Mouse (Mus musculus) ES-Bruce4 (cell line): ENCODE measurements around the gene Gm7029. TPM values are rescaled to one million over a fixed set of nuclear protein-coding genes. Genes with fewer than 3 reads are reported as not detected.
"Not testable (repeated sequence)": the region's sequence is repeated elsewhere in the genome, so short reads cannot be mapped to it uniquely, and the experiment has no call there.

Experiments used
- H3K27ac ChIP-seq: 2 replicates; pipeline ENCODE4 v1.5.1; 2012; ENCODE audit warnings: low read length, inconsistent platforms; ENCODE audit not compliant: insufficient read depth
- H3K27me3 ChIP-seq: 2 replicates; pipeline ENCODE4 v1.6.1; 2012; ENCODE audit warnings: mild to moderate bottlenecking, low read length, inconsistent platforms; ENCODE audit not compliant: control insufficient read depth, poor library complexity, insufficient read depth, severe bottlenecking
- H3K36me3 ChIP-seq: 2 replicates; pipeline ENCODE4 v1.6.1; 2012; ENCODE audit warnings: inconsistent platforms, mild to moderate bottlenecking, low read length, moderate library complexity; ENCODE audit not compliant: control insufficient read depth, poor library complexity, insufficient read depth, severe bottlenecking
- H3K4me1 ChIP-seq: one replicate; pipeline ENCODE4 v1.8.1; 2011; ENCODE audit warnings: low read length; ENCODE audit not compliant: control insufficient read depth, insufficient read depth
- H3K4me3 ChIP-seq: 2 replicates; pipeline ENCODE4 v1.5.1; 2011; ENCODE audit warnings: low read depth, mild to moderate bottlenecking, low read length
- H3K9ac ChIP-seq: 2 replicates; pipeline ENCODE4 v1.6.1; 2012; ENCODE audit warnings: low read depth, mild to moderate bottlenecking, inconsistent platforms; ENCODE audit not compliant: poor library complexity, severe bottlenecking
- H3K9me3 ChIP-seq: replicated peaks from 2 replicates; pipeline ENCODE4 v1.6.1; 2012; ENCODE audit warnings: mild to moderate bottlenecking, low read length, inconsistent platforms; ENCODE audit not compliant: control insufficient read depth, poor library complexity, insufficient read depth, severe bottlenecking
- CTCF ChIP-seq: IDR thresholded peaks from one replicate; pipeline ENCODE4 v1.8.1; 2011; ENCODE audit warnings: low read depth, low read length
- EP300 ChIP-seq: IDR thresholded peaks from 2 replicates; pipeline ENCODE4 v1.6.1; 2011; ENCODE audit warnings: low read depth, low read length; ENCODE audit not compliant: insufficient read depth
- POLR2A ChIP-seq: IDR thresholded peaks from one replicate; pipeline ENCODE4 v1.8.1; 2011; ENCODE audit warnings: low read length; ENCODE audit not compliant: insufficient read depth
- polyA plus RNA-seq: library from polyadenylated mRNA; stranded (reverse); fragments of >200 nt; gene quantifications from 2 replicates; pipeline ENCODE4 v1.2.4, GENCODE M21; 2011; ENCODE audit warnings: low read depth; ENCODE audit not compliant: missing spikeins, insufficient read depth, insufficient read length

Gene Gm7029
- polyA plus RNA-seq, 1 experiment = not detected

GRCm38 (mm10) chr17:33899642-33900041 is 26.0 kb downstream of the Gm7029 start:
- Histone ChIP-seq H3K36me3 (no peaks in the 10 kb centered on the region), H3K9me3 (no peaks in the 10 kb centered on the region), H3K27ac (peak overlapping the region; percentile 92), H3K27me3 (no peaks in the 10 kb centered on the region), H3K4me3 (no peak overlapping the region), H3K4me1 (peaks cover 10% of the 10 kb centered on the region), H3K9ac (peak overlapping the region; percentile 64)
- no peak for TF ChIP-seq POLR2A
- TF ChIP-seq EP300 = no peak
- TF ChIP-seq CTCF = no peak

- peak overlapping the region; percentile 92 for H3K27ac ChIP-seq
- H3K9ac ChIP-seq = peak overlapping the region; percentile 64
- peaks cover 10% of the 10 kb centered on the region for H3K4me1 ChIP-seq
- H3K4me3 ChIP-seq = no peak overlapping the region
- no peaks in the 10 kb centered on the region for H3K27me3 ChIP-seq
- TF ChIP-seq POLR2A = no peak
- TF ChIP-seq EP300 = no peak
- TF ChIP-seq CTCF = no peak
- H3K36me3 ChIP-seq = no peaks in the 10 kb centered on the region
- no peaks in the 10 kb centered on the region for H3K9me3 ChIP-seq
Measured at GRCm38 (mm10) chr17:33900281-33900988, 26.8 kb downstream of the Gm7029 start.

GRCm38 (mm10) chr17:33900989-33901314 is 27.3 kb downstream of the Gm7029 start:
- TF ChIP-seq CTCF (no peak), EP300 (peak; percentile 97), POLR2A (no peak)
- H3K27ac ChIP-seq = peak overlapping the region; percentile 92
- peaks cover 10% of the 10 kb centered on the region for H3K4me1 ChIP-seq
- H3K36me3 ChIP-seq = no peaks in the 10 kb centered on the region
- no peaks in the 10 kb centered on the region for H3K27me3 ChIP-seq
- H3K9ac ChIP-seq = peak overlapping the region; percentile 64; the same call in 1 of the 2 replicates
- H3K4me3 ChIP-seq = no peak overlapping the region
- no peaks in the 10 kb centered on the region for H3K9me3 ChIP-seq

- TF ChIP-seq EP300 = peak; percentile 80; the same call in 1 of the 2 replicates
- TF ChIP-seq POLR2A = no peak
- Histone ChIP-seq H3K27ac (peak overlapping the region; percentile 92), H3K4me1 (peaks cover 10% of the 10 kb centered on the region), H3K27me3 (no peaks in the 10 kb centered on the region), H3K36me3 (no peaks in the 10 kb centered on the region), H3K4me3 (no peak overlapping the region), H3K9me3 (no peaks in the 10 kb centered on the region), H3K9ac (peak overlapping the region; percentile 58)
Measured at GRCm38 (mm10) chr17:33901653-33902052, 28.0 kb downstream of the Gm7029 start.

GRCm38 (mm10) chr17:33902079-33902478 is 28.4 kb downstream of the Gm7029 start:
- H3K9me3 ChIP-seq = no peaks in the 10 kb centered on the region
- H3K4me3 ChIP-seq = no peak overlapping the region
- no peak for TF ChIP-seq POLR2A
- no peak for TF ChIP-seq CTCF
- peak overlapping the region; percentile 92 for H3K27ac ChIP-seq
- H3K9ac ChIP-seq = peak overlapping the region; percentile 58
- no peaks in the 10 kb centered on the region for H3K36me3 ChIP-seq
- H3K27me3 ChIP-seq = no peaks in the 10 kb centered on the region
- peaks cover 10% of the 10 kb centered on the region for H3K4me1 ChIP-seq

GRCm38 (mm10) chr17:33902491-33902890 is 28.9 kb downstream of the Gm7029 start:
- no peaks in the 10 kb centered on the region for H3K36me3 ChIP-seq
- TF ChIP-seq POLR2A (no peak), EP300 (no peak), CTCF (no peak)

GRCm38 (mm10) chr17:33903911-33904651 is 30.4 kb downstream of the Gm7029 start:
- H3K27me3 ChIP-seq, H3K9me3 ChIP-seq, H3K36me3 ChIP-seq: not testable (repeated sequence)
- Histone ChIP-seq H3K9ac (peak overlapping the region; percentile 58), H3K4me3 (peak overlapping the region; percentile 16; the same call in 1 of the 2 replicates), H3K27ac (peak overlapping the region; percentile 92), H3K4me1 (peaks cover 10% of the 10 kb centered on the region)

More at GRCm38 (mm10) chr17:33902491-33902890, 28.9 kb downstream of the Gm7029 start:
- peak overlapping the region; percentile 58 for H3K9ac ChIP-seq
- peak overlapping the region; percentile 92 for H3K27ac ChIP-seq
- H3K27me3 ChIP-seq = no peaks in the 10 kb centered on the region
- no peaks in the 10 kb centered on the region for H3K9me3 ChIP-seq
- peaks cover 10% of the 10 kb centered on the region for H3K4me1 ChIP-seq
- H3K4me3 ChIP-seq = no peak overlapping the region

- not testable (repeated sequence) for H3K36me3 ChIP-seq, H3K9me3 ChIP-seq, H3K4me1 ChIP-seq, H3K27me3 ChIP-seq
- Histone ChIP-seq H3K4me3 (peak within 1 kb of the TSS; percentile 65), H3K27ac (peak within 1 kb of the TSS; percentile 92), H3K9ac (peak within 1 kb of the TSS; percentile 78)
Measured at GRCm38 (mm10) chr17:33904835-33905234, 31.2 kb downstream of the Gm7029 start, which contains the start of gene Platr17. Gene Platr17 (plus strand): TSS chr17:33905135.
